Mouse (Mus musculus): ENCODE data around the gene 2610528A11Rik. TPM values are rescaled to one million over a fixed set of nuclear protein-coding genes. Genes with fewer than 3 reads are reported as not detected.
A peak's percentile ranks its signal among the peaks of the same experiment; 100 is the strongest.

The 2610528A11Rik gene
- polyA plus RNA-seq, 1 experiment: 0.72 TPM

DNA sequence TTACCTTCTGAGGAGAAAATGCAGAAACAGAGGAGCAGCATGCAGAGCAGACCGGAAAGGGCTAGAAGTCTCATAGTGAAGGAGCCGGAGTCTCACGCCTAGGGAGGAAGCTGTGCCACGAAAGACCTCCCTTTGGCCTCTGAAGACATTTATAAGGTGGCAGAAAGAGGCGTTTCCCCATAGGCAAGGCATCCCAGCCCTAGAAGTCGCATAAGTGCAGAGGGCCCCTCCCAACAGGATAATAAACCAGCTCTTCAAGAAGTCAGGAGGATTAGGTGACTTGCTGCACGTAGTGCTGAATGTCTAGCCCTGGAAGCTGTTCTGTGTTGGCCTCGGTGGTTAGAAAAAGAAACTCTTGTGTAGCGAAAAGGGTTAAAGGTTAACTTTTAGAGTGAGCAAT, 3.8 kb downstream of the 2610528A11Rik start:
- Histone ChIP-seq H3K27ac (ENCODE audit: insufficient read depth, low read depth, low read length) (no peak overlapping the region), H3K4me3 (ENCODE audit: insufficient read depth, low read depth, low read length) (no peak overlapping the region), H3K36me3 (ENCODE audit: control insufficient read depth, insufficient read depth, low read length) (no peaks in the 10 kb centered on the region), H3K27me3 (replicated peaks; ENCODE audit: control insufficient read depth, insufficient read depth, low read length) (no peaks in the 10 kb centered on the region), H3K4me1 (ENCODE audit: control insufficient read depth, insufficient read depth, low read length) (0 out of 2 replicates have a peak, but pooled peaks cover 3% of the 10 kb centered on the region)
- DNase-seq: no peak
- TF ChIP-seq CTCF (conservative IDR thresholded peaks at IDR 0.05; ENCODE audit: insufficient read depth, insufficient read length, low read depth, low read length) (no peak), POLR2A (IDR thresholded peaks at IDR 0.05; ENCODE audit: low read depth, low read length) (no peak)
- 20% methylated on average over 9 of the region's 9 CpGs for WGBS

DNA sequence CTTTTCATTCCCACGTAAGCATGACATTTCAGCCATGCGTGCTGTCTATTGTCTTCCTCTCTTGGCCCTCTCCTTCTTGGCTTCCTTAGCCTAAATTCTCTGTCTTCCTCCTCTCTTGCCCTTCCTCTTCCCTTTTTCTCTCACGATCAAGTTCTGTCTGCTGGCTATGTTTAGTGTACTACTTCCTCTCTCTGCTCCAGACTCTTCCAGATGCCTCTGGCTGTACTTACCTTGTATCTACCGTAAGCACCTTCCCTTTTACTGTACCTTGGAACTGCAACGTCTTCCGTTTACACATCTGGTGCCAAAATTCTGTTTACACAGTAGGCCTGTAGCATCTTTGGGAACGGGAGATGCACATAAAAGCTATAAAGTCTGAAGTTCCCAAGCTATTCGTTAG, 4.4 kb downstream of the 2610528A11Rik start:
- 52% methylated on average over 8 of the region's 8 CpGs for WGBS
- Histone ChIP-seq H3K27me3 (replicated peaks; ENCODE audit: control insufficient read depth, insufficient read depth, low read length) (no peaks in the 10 kb centered on the region), H3K4me3 (ENCODE audit: insufficient read depth, low read depth, low read length) (no peak overlapping the region), H3K27ac (ENCODE audit: insufficient read depth, low read depth, low read length) (no peak overlapping the region), H3K4me1 (ENCODE audit: control insufficient read depth, insufficient read depth, low read length) (0 out of 2 replicates have a peak, but pooled peaks cover 3% of the 10 kb centered on the region), H3K36me3 (ENCODE audit: control insufficient read depth, insufficient read depth, low read length) (no peaks in the 10 kb centered on the region)
- TF ChIP-seq POLR2A (IDR thresholded peaks at IDR 0.05; ENCODE audit: low read depth, low read length) (no peak), CTCF (conservative IDR thresholded peaks at IDR 0.05; ENCODE audit: insufficient read depth, insufficient read length, low read depth, low read length) (no peak)
- no peak for DNase-seq

GRCm38 (mm10) chr14:37105846-37106245, 8.0 kb downstream of the 2610528A11Rik start:
- Histone ChIP-seq H3K4me1 (ENCODE audit: control insufficient read depth, insufficient read depth, low read length) (0 out of 2 replicates have a peak, but pooled peaks cover 3% of the 10 kb centered on the region), H3K4me3 (ENCODE audit: insufficient read depth, low read depth, low read length) (no peak overlapping the region), H3K27me3 (replicated peaks; ENCODE audit: control insufficient read depth, insufficient read depth, low read length) (no peaks in the 10 kb centered on the region), H3K27ac (ENCODE audit: insufficient read depth, low read depth, low read length) (no peak overlapping the region), H3K36me3 (ENCODE audit: control insufficient read depth, insufficient read depth, low read length) (no peaks in the 10 kb centered on the region)
- DNase-seq: no peak
- TF ChIP-seq POLR2A (IDR thresholded peaks at IDR 0.05; ENCODE audit: low read depth, low read length) (no peak), CTCF (conservative IDR thresholded peaks at IDR 0.05; ENCODE audit: insufficient read depth, insufficient read length, low read depth, low read length) (no peak)
- WGBS: 38% methylated on average over 7 of the region's 7 CpGs

DNA sequence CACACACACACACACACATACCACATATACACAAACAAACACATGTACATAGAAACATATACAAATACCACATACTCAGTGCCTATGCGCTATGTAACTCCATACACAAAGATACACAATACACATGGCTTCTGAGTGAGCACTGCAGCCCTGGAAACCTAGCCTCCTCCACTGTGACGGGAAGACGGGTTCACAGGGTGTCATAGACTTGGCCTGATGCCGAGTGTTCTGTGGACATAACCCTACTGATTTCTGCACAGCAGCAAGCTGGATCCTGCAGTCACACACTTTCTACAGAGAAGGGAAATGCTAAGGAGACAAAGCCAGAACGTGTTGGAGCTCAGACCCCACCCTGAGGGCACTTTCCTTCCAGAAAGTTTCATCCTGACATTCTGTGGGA, 9.1 kb downstream of the 2610528A11Rik start:
- peak; percentile 58 for DNase-seq
- H3K27ac ChIP-seq (ENCODE audit: insufficient read depth, low read depth, low read length): no peak overlapping the region

GRCm38 (mm10) chr14:37102484-37102883, 11.3 kb downstream of the 2610528A11Rik start:
- TF ChIP-seq POLR2A (IDR thresholded peaks at IDR 0.05; ENCODE audit: low read depth, low read length) (no peak), CTCF (conservative IDR thresholded peaks at IDR 0.05; ENCODE audit: insufficient read depth, insufficient read length, low read depth, low read length) (no peak)
- Histone ChIP-seq H3K27ac (ENCODE audit: insufficient read depth, low read depth, low read length) (no peak overlapping the region), H3K27me3 (replicated peaks; ENCODE audit: control insufficient read depth, insufficient read depth, low read length) (no peaks in the 10 kb centered on the region), H3K36me3 (ENCODE audit: control insufficient read depth, insufficient read depth, low read length) (no peaks in the 10 kb centered on the region), H3K4me1 (ENCODE audit: control insufficient read depth, insufficient read depth, low read length) (no peaks in the 10 kb centered on the region), H3K4me3 (ENCODE audit: insufficient read depth, low read depth, low read length) (no peak overlapping the region)
- no peak for DNase-seq
- 66% methylated on average over 3 of the region's 3 CpGs for WGBS

More for the DNA sequence above, 9.1 kb downstream of the 2610528A11Rik start:
- H3K27me3 ChIP-seq (replicated peaks; ENCODE audit: control insufficient read depth, insufficient read depth, low read length): no peaks in the 10 kb centered on the region
- no peaks in the 10 kb centered on the region for H3K4me1 ChIP-seq (ENCODE audit: control insufficient read depth, insufficient read depth, low read length)
- no peak overlapping the region for H3K4me3 ChIP-seq (ENCODE audit: insufficient read depth, low read depth, low read length)
- WGBS: 37% methylated on average over 5 of the region's 5 CpGs
- H3K36me3 ChIP-seq (ENCODE audit: control insufficient read depth, insufficient read depth, low read length): no peaks in the 10 kb centered on the region
- TF ChIP-seq POLR2A (IDR thresholded peaks at IDR 0.05; ENCODE audit: low read depth, low read length) (no peak), CTCF (conservative IDR thresholded peaks at IDR 0.05; ENCODE audit: insufficient read depth, insufficient read length, low read depth, low read length) (no peak)

- no peak overlapping the region for H3K27ac ChIP-seq (ENCODE audit: insufficient read depth, low read depth, low read length)
- no peaks in the 10 kb centered on the region for H3K27me3 ChIP-seq (replicated peaks; ENCODE audit: control insufficient read depth, insufficient read depth, low read length)
- H3K36me3 ChIP-seq (ENCODE audit: control insufficient read depth, insufficient read depth, low read length): no peaks in the 10 kb centered on the region
- no peak for DNase-seq
- TF ChIP-seq POLR2A (IDR thresholded peaks at IDR 0.05; ENCODE audit: low read depth, low read length): no peak
- no peak for TF ChIP-seq CTCF (conservative IDR thresholded peaks at IDR 0.05; ENCODE audit: insufficient read depth, insufficient read length, low read depth, low read length)
- H3K4me3 ChIP-seq (ENCODE audit: insufficient read depth, low read depth, low read length): no peak overlapping the region
- 75% methylated on average over 5 of the region's 5 CpGs for WGBS
- no peaks in the 10 kb centered on the region for H3K4me1 ChIP-seq (ENCODE audit: control insufficient read depth, insufficient read depth, low read length)
Observed at GRCm38 (mm10) chr14:37101531-37101930, 12.3 kb downstream of the 2610528A11Rik start.

GRCm38 (mm10) chr14:37097956-37098530, 15.8 kb downstream of the 2610528A11Rik start, which contains the start of gene Cdhr1:
Cdhr1 (minus strand) TSS chr14:37098347.
- DNase-seq: peak; percentile 12
- TF ChIP-seq POLR2A (IDR thresholded peaks at IDR 0.05; ENCODE audit: low read depth, low read length) (no peak), CTCF (conservative IDR thresholded peaks at IDR 0.05; ENCODE audit: insufficient read depth, insufficient read length, low read depth, low read length) (no peak)
- no peak within 1 kb of the TSS for H3K4me3 ChIP-seq (ENCODE audit: insufficient read depth, low read depth, low read length)

More at GRCm38 (mm10) chr14:37097956-37098530, 15.8 kb downstream of the 2610528A11Rik start, which contains the start of gene Cdhr1:
- Histone ChIP-seq H3K27me3 (replicated peaks; ENCODE audit: control insufficient read depth, insufficient read depth, low read length) (no peaks in the 10 kb centered on the region), H3K27ac (ENCODE audit: insufficient read depth, low read depth, low read length) (no peak within 1 kb of the TSS), H3K36me3 (ENCODE audit: control insufficient read depth, insufficient read depth, low read length) (no peaks in the 10 kb centered on the region), H3K4me1 (ENCODE audit: control insufficient read depth, insufficient read depth, low read length) (no peaks in the 10 kb centered on the region)
- under 1% methylated on average over 29 of the region's 30 CpGs for WGBS

Data from kidney, adult 2 months (tissue).